Mouse (Mus musculus): Measurements from ENCODE around the gene Tspan4.

- TF ChIP-seq CTCF (IDR thresholded peaks at IDR 0.05; ENCODE audit: low read depth, low read length) (no peak), GATA1 (IDR thresholded peaks at IDR 0.05; ENCODE audit: borderline replicate concordance, low read length) (no peak), TAL1 (conservative IDR thresholded peaks at IDR 0.05; ENCODE audit: low read depth, low read length) (no peak), POLR2AphosphoS5 (IDR thresholded peaks at IDR 0.05; ENCODE audit: insufficient replicate concordance, low read depth, low read length) (no peak)
Measured at GRCm38 (mm10) chr7:141459301-141459711, 15.7 kb upstream of the Tspan4 start.
